Mouse (Mus musculus): ENCODE data around the gene Slc39a8.

Slc39a8 gene

DNA sequence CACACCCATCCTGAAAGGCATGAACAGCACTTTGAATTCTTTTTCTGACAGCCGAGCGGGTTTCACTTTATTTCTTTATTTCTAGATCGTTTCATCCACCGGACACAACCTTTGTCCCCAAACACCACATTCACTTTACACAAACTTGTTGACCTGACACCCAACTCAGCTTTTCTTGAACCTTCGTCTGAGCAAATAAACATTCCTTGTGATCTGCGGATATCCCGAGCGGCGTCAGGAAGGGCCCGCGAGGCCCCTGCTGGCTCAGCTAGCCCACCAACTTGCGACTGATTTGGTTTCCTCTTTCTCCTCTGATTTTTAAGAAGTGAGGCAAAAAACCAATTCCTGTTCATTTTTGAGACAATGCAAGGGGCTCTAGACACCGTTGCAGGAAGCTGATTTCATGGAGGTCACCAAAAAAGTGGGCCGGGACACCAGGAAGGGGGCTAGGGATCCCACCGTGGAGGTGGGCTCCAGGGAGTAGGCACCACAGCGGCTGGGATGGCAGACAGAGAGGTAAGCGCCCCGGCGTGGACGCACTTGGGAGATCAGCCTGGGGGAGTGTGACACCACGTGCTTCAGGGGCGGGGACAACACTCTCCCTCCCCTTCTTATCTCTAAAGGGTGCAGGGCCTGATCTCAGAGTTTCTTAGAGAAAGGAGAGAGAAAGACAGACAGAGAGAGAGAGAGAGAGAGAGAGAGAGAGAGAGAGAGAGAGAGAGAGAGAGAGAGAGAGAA, at the start of gene Slc39a8:
Gene Slc39a8, plus strand, starts transcription at position 264 of the 738 bp plus-strand sequence.
- DNase-seq (ENCODE audit: extremely low spot score, low spot score), result peak; percentile 80

- no peak for DNase-seq (ENCODE audit: extremely low spot score, low spot score)
Observed at GRCm38 (mm10) chr3:135785065-135785464, 40.0 kb upstream of the Slc39a8 start.

- no peak for DNase-seq (ENCODE audit: extremely low spot score, low spot score)
Observed at GRCm38 (mm10) chr3:135796117-135796516, 29.0 kb upstream of the Slc39a8 start.

- DNase-seq (ENCODE audit: extremely low spot score, low spot score), result no peak
Observed at GRCm38 (mm10) chr3:135798241-135798640, 26.8 kb upstream of the Slc39a8 start.

DNA sequence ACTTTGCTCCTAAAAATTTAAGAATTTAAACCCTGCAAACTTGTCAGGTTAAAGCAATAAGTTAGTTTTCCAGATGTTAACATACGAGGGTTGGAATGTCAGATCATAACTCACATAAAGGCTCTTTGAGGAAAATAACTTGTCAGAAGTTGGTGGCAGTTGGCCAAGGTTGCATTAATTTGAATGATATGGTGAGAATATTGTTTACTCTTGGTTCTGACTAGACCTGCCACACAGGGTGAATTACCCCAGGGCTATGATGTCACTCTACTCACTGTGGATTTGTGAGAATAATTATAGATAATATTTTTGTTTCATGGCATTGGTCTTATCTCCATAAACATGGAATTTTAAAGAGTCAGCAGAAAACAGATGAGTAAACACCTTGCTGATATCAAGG, 26.4 kb upstream of the Slc39a8 start:
- DNase-seq (ENCODE audit: extremely low spot score, low spot score), result no peak

DNA sequence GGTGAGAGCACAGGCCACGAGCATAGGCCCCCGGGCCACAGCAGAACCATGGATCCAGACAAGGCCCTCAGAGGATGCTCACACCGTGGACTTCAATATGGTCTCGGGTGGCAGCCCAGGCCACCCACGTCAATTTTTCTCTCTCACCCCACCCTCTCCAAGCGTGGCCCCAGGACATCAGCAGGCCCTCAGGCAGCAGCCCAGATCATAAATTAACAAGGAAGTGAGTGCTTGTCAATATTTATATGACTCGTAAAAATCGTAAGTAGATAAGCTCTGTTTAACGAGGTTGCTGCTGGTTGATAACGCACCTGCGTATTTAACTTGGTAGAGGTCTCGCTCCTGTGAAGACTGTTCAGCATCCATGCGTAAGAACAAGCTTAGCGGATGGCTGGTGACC, 10.4 kb upstream of the Slc39a8 start:
- DNase-seq (ENCODE audit: extremely low spot score, low spot score), result no peak

- DNase-seq (ENCODE audit: extremely low spot score, low spot score), result no peak
Observed at GRCm38 (mm10) chr3:135815973-135816727, 8.9 kb upstream of the Slc39a8 start.

- no peak for DNase-seq (ENCODE audit: extremely low spot score, low spot score)
Observed at GRCm38 (mm10) chr3:135817124-135817523, 8.0 kb upstream of the Slc39a8 start.

DNA sequence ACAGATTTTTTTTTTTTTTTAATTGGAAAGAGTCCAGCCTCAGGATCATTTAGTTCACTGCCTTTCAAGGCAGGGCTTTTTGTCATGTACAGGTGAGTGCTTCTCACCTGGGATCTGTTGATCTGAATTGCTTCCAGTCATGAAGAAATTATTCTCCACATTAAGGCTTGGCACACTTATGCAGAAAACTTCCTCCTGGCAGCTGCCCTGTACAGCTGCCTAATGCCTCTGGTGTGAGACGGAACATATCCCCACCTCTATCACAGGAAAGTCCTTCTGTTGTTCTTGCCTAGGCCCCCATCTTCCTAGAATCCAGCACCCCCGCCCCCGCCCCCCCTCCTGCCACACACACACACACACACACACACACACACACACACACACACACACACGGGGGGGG, 643 bp upstream of the Slc39a8 start:
- DNase-seq (ENCODE audit: extremely low spot score, low spot score), result no peak

DNA sequence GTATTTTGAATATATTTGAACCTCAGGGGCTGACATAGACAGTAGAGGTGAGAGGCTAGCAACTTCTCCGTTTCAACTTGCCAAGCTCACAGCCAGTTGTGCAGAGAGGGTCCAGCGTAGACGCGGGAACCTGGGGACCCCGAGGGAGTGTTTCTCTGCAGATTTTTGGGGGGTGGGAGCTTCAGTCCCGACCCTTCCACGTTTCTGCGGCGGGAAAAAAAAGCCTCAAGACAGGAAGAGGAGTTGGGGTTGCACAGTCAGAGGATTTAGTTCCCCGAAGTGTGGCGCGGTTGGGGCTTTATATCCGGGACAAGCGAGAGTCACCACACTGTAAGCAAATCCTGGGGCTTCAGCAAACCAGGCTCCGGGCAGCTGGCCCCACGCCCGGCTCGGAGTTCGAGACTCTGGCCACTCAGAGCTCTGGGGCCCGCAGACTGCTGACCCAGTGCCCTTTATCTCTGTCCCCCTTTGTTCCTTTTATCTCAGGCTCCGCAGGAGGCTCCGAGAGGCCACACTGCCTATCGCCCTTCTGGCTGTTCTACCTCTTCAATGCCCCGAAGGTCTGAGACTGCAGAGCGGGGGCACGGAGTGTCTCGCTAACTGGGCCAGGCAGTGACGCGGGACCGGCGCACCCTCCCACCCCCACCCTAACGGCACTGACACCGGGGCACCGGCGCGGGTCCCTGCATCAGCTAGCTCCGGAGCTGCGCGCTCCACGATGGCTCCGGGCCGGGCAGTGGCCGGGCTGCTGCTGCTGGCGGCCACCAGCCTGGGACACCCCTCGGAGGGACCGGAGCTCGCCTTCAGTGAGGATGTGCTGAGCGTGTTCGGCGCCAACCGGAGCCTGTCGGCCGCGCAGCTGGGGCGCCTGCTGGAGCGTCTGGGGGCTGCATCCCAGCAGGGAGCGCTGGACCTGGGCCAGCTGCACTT, 940 bp downstream of the Slc39a8 start:
- DNase-seq (ENCODE audit: extremely low spot score, low spot score), result peak; percentile 74

GRCm38 (mm10) chr3:135826684-135827249, 1.7 kb downstream of the Slc39a8 start:
- DNase-seq (ENCODE audit: extremely low spot score, low spot score), result no peak

DNA sequence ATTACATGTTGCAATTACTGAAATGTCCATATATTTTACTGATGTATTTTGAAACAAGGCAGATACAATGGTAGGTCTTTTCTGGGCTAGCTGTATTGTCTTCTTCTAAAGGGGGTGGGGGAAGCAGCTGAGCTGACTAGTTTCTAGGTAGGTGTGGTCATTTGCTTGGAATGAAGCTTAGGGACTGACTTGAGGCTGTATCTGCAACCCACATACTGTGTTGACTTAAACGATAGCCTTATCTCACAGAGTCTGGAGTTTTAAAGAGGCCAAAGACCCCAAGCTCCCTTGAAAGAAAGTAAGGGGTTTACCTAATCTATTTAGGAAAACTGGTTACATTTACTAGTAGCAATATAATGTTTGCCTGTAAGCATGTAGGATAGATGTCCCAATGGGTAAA, 2.9 kb downstream of the Slc39a8 start:
- DNase-seq (ENCODE audit: extremely low spot score, low spot score), result no peak

DNA sequence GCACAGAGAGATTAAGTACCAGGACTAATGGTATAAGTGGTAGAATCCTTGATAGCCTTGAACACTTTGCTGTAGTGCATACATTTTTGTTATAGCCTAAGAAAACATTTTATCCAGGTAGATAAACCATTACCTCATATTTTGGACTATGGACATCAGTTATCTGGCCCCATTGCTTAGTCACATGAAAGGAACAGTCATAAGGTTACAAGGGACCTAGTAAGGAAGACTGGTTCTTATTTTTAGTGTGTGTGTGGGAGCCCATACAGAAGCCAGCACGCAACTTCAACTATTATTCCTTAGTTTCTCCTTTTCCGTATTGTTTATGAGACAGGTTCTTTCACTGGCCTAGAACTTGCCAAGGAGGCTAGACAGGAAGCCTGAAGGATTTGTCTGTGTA, 7.4 kb downstream of the Slc39a8 start:
- DNase-seq (ENCODE audit: extremely low spot score, low spot score), result no peak

GRCm38 (mm10) chr3:135832907-135833306, 7.8 kb downstream of the Slc39a8 start:
- no peak for DNase-seq (ENCODE audit: extremely low spot score, low spot score)

GRCm38 (mm10) chr3:135834988-135835387, 9.9 kb downstream of the Slc39a8 start:
- DNase-seq (ENCODE audit: extremely low spot score, low spot score), result no peak

DNA sequence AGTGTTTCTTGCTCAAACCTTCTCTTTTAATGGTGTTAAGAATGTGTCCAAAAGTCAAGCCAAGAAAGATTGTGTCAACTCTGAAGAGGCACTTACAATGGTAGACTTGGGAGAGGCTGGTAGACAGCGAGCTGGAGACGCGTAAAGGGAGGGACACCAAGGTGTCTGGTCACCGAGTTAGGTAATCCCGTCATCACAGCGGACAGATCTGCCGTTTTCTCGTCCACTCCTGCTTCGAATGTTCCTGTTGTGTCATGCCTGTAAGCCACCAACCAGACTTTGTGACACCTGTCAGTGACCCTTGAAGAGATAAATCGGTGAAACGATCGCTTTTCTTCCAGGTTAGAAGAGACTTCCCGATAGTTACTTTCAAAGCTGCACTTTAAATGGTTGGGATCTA, 14.5 kb downstream of the Slc39a8 start:
- no peak for DNase-seq (ENCODE audit: extremely low spot score, low spot score)

GRCm38 (mm10) chr3:135840185-135840584, 15.1 kb downstream of the Slc39a8 start:
- DNase-seq (ENCODE audit: extremely low spot score, low spot score), result no peak

DNA sequence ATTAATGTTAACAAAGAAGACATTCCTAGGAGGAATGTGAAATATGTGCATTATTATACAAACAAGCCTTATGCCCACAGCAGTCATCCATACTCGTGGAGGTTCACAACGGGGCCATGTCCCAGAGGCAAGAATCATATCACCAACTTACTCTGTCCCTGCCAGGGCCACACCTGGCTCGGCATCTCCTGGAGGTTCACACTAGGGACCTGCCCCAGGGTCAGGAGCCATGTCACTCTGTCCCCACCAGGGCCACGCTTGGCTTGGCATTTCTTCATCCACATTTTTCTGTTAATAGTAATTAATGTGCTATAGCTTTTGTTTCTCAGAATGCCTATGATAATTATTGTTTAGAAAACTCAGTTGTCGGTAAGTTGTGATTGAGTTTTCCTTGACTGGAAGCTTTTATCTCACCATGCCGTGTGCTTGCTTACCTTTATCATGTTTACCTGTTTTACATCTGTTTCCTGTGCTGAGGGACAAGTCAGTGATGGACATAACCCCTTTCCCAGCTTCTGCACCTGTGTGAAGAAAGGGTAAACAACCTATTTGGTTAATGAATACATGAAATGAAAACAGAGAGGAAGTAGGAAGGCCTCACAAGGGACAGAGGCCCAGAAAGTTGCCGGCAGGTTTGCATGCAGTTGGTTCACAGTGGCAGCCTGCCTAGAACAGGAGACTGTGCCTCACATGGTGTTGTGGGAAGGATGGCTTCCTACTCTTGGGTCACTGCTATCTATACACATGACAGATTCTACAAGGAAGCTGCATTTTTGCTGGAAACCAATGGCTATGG, 16.8 kb downstream of the Slc39a8 start:
- no peak for DNase-seq (ENCODE audit: extremely low spot score, low spot score)

- DNase-seq (ENCODE audit: extremely low spot score, low spot score), result no peak
Observed at GRCm38 (mm10) chr3:135843181-135843580, 18.1 kb downstream of the Slc39a8 start.

GRCm38 (mm10) chr3:135843707-135844106, 18.6 kb downstream of the Slc39a8 start:
- DNase-seq (ENCODE audit: extremely low spot score, low spot score), result no peak

GRCm38 (mm10) chr3:135844835-135845234, 19.8 kb downstream of the Slc39a8 start:
- no peak for DNase-seq (ENCODE audit: extremely low spot score, low spot score)

Measured in neural tube, embryonic 10.5 days (tissue).